Comparison of ENCODE assay signal across 26 mouse cellular contexts in the genomic region with DNA sequence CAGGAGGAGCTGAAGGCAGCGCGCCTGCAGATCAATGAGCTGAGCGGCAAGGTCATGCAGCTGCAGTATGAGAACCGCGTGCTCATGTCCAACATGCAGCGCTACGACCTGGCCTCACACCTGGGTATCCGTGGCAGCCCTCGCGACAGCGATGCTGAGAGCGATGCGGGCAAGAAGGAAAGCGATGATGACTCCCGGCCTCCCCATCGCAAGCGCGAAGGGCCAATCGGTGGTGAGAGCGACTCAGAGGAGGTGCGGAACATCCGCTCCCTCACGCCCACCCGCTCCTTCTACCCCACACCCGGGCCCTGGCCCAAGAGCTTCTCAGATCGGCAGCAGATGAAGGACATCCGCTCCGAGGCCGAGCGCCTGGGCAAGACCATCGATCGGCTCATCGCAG. TPM values are rescaled to one million over a fixed set of nuclear protein-coding genes. Genes with fewer than 3 reads are reported as not detected.
A peak's percentile ranks its signal among the peaks of the same experiment; 100 is the strongest.
DNase-seq lines count a peak whose midpoint lies in the region; ATAC-seq lines count a peak whose summit lies in the region.
"Had no signal": no experiment of that assay in that cellular context is flagged by ENCODE, and none has a peak within 500 bp of the region (broad histone marks: within the 10 kb centered on the region; RNA-seq: fewer than 3 reads in every experiment).

No protein-coding gene starts in this region.

- H3K36me3 ChIP-seq in forebrain, embryonic 12.5 days (replicated peaks): peaks cover 62% of the 10 kb centered on the region
- H3K36me3 ChIP-seq in forebrain, embryonic 10.5 days (replicated peaks): peaks cover 68% of the 10 kb centered on the region
- H3K36me3 ChIP-seq in midbrain, embryonic 16.5 days (ENCODE audit: control insufficient read depth, insufficient read depth, low read length): peaks cover 52% of the 10 kb centered on the region
- peaks cover 69% of the 10 kb centered on the region for H3K36me3 ChIP-seq in midbrain, embryonic 14.5 days (ENCODE audit: control insufficient read depth, insufficient read depth, low read length)
- H3K36me3 ChIP-seq: limb, embryonic 12.5 days had no signal

- H3K4me3 ChIP-seq in forebrain, embryonic 12.5 days (replicated peaks): no peak overlapping the region
- H3K4me3 ChIP-seq in forebrain, embryonic 10.5 days: no peak overlapping the region
- H3K4me3 ChIP-seq in midbrain, embryonic 16.5 days (ENCODE audit: low read depth, low read length): no peak overlapping the region
- H3K4me3 ChIP-seq in midbrain, embryonic 14.5 days (replicated peaks; ENCODE audit: low read depth, low read length): no peak overlapping the region
- H3K4me3 ChIP-seq: forebrain, embryonic 15.5 days; limb, embryonic 12.5 days had no signal

- H3K9ac ChIP-seq in forebrain, embryonic 12.5 days: no peak overlapping the region
- no peak overlapping the region for H3K9ac ChIP-seq in midbrain, embryonic 16.5 days (ENCODE audit: low read depth, low read length)
- H3K9ac ChIP-seq in midbrain, embryonic 14.5 days (replicated peaks; ENCODE audit: low read length): no peak overlapping the region
- H3K9ac ChIP-seq: forebrain, embryonic 15.5 days; limb, embryonic 12.5 days; liver, embryonic 14.5 days had no signal

- no peaks in the 10 kb centered on the region for H3K4me1 ChIP-seq in forebrain, embryonic 12.5 days
- H3K4me1 ChIP-seq in forebrain, embryonic 10.5 days: no peaks in the 10 kb centered on the region
- no peaks in the 10 kb centered on the region for H3K4me1 ChIP-seq in midbrain, embryonic 16.5 days (ENCODE audit: control insufficient read depth, insufficient read depth, low read length)
- no peaks in the 10 kb centered on the region for H3K4me1 ChIP-seq in midbrain, embryonic 14.5 days (ENCODE audit: control insufficient read depth, insufficient read depth, low read length)
- H3K4me1 ChIP-seq: forebrain, embryonic 15.5 days; limb, embryonic 12.5 days had no signal

- H3K4me2 ChIP-seq in forebrain, embryonic 12.5 days: no peak overlapping the region
- no peak overlapping the region for H3K4me2 ChIP-seq in midbrain, embryonic 16.5 days (ENCODE audit: low read length)
- H3K4me2 ChIP-seq in midbrain, embryonic 14.5 days (ENCODE audit: low read length): no peak overlapping the region
- H3K4me2 ChIP-seq: forebrain, embryonic 15.5 days; limb, embryonic 12.5 days had no signal

- DNase-seq in forebrain, embryonic 10.5 days (ENCODE audit: extremely low spot score, low spot score): no peak
- DNase-seq in midbrain, embryonic 14.5 days: no peak
- DNase-seq in ZHBTc4 (ENCODE audit: low read depth, low spot score): peak; percentile 59
- DNase-seq in testis, postnatal 10 days (ENCODE audit: low spot score): peak; percentile 37
- DNase-seq in heart, postnatal 10 days: no peak
- no peak for DNase-seq in kidney, adult 18-20 months
- DNase-seq: adrenal gland, adult 2 months; cerebellum, adult 11 months; embryo, embryonic 11 days; heart, adult 11 months; kidney, adult 2 months; kidney, postnatal 14 days; layer of hippocampus, adult 9-11 months; right cerebral cortex, adult 18-20 months had no signal

- no peaks in the 10 kb centered on the region for H3K27me3 ChIP-seq in forebrain, embryonic 12.5 days
- no peaks in the 10 kb centered on the region for H3K27me3 ChIP-seq in forebrain, embryonic 10.5 days (ENCODE audit: poor library complexity, severe bottlenecking)
- H3K27me3 ChIP-seq in midbrain, embryonic 16.5 days (ENCODE audit: control insufficient read depth, insufficient read depth, low read depth, low read length): no peaks in the 10 kb centered on the region
- H3K27me3 ChIP-seq in midbrain, embryonic 14.5 days (ENCODE audit: control insufficient read depth, insufficient read depth, low read length): no peaks in the 10 kb centered on the region
- H3K27me3 ChIP-seq: CH12.LX; forebrain, embryonic 15.5 days; limb, embryonic 12.5 days had no signal

- H3K9me3 ChIP-seq in forebrain, embryonic 12.5 days: peaks cover 4% of the 10 kb centered on the region; the same call in 1 of the 2 replicates
- H3K9me3 ChIP-seq in forebrain, embryonic 10.5 days: peaks cover 13% of the 10 kb centered on the region
- no peaks in the 10 kb centered on the region for H3K9me3 ChIP-seq in midbrain, embryonic 16.5 days (replicated peaks; ENCODE audit: control insufficient read depth, low read length, poor library complexity, severe bottlenecking)
- H3K9me3 ChIP-seq in midbrain, embryonic 14.5 days (ENCODE audit: control insufficient read depth, low read length): no peaks in the 10 kb centered on the region
- H3K9me3 ChIP-seq: forebrain, embryonic 15.5 days had no signal

- H3K27ac ChIP-seq in forebrain, embryonic 12.5 days: no peak overlapping the region
- H3K27ac ChIP-seq in forebrain, embryonic 10.5 days: no peak overlapping the region
- H3K27ac ChIP-seq in midbrain, embryonic 16.5 days (ENCODE audit: low read length): no peak overlapping the region
- no peak overlapping the region for H3K27ac ChIP-seq in midbrain, embryonic 14.5 days (replicated peaks; ENCODE audit: low read depth, low read length)
- H3K27ac ChIP-seq: forebrain, embryonic 15.5 days; limb, embryonic 12.5 days; liver, embryonic 14.5 days had no signal

- WGBS in forebrain, embryonic 12.5 days: 96% methylated on average over 33 of the region's 33 CpGs
- WGBS in forebrain, embryonic 10.5 days: 97% methylated on average over 33 of the region's 33 CpGs
- WGBS in midbrain, embryonic 16.5 days: 98% methylated on average over 33 of the region's 33 CpGs
- WGBS in midbrain, embryonic 14.5 days: 97% methylated on average over 33 of the region's 33 CpGs

- intact Hi-C loops in heart, postnatal 10 days (cut with DNase I): no loop called here

- ATAC-seq in forebrain, embryonic 12.5 days (ENCODE audit: low FRiP score): peak; percentile 39; the same call in 1 of the 2 replicates
- peak; percentile 36; the same call in 1 of the 2 replicates for ATAC-seq in midbrain, embryonic 16.5 days
- no peak for ATAC-seq in midbrain, embryonic 14.5 days (ENCODE audit: low FRiP score, low TSS enrichment)
- ATAC-seq: forebrain, embryonic 15.5 days; Patski had no signal

RNA-seq across cellular contexts. Expression of a gene that starts 1.9 kb away (rescaled TPM):
- polyA plus RNA-seq in forebrain, embryonic 12.5 days (2016; fragmentation: Nextera tagmentation; extraction: Ambion mirVana): 7.6 and 8.5 TPM in 2 replicates
- 0.39 and 1.0 TPM in 2 replicates for polyA plus RNA-seq in forebrain, embryonic 10.5 days (2016; fragmentation: Nextera tagmentation; extraction: Ambion mirVana)
- 10.6 and 15.6 TPM in 2 replicates for polyA plus RNA-seq in midbrain, embryonic 16.5 days (2015; fragmentation: Nextera tagmentation; extraction: Ambion mirVana)
- 12.0 and 14.2 TPM in 2 replicates for polyA plus RNA-seq in midbrain, embryonic 14.5 days (2014; fragmentation: Nextera tagmentation; extraction: Ambion mirVana)
- total RNA-seq in heart, postnatal 10 days (2021): not detected
- total RNA-seq: CH12.LX; hematopoietic stem cell, adult 5-6 weeks; megakaryocyte progenitor cell, adult 5-6 weeks had no signal
- polyA plus RNA-seq: adrenal gland, adult 2 months; heart, embryonic 14.5 days; kidney, adult 2 months; limb, embryonic 12.5 days; liver, embryonic 14.5 days; lung, embryonic 16.5 days; spleen, adult 2 months had no signal

RNA-seq across cellular contexts. Expression of a gene that starts 14.6 kb away (rescaled TPM):
- 14.8 and 15.4 TPM in 2 replicates for polyA plus RNA-seq in forebrain, embryonic 12.5 days (2016; fragmentation: Nextera tagmentation; extraction: Ambion mirVana)
- polyA plus RNA-seq in forebrain, embryonic 10.5 days (2016; fragmentation: Nextera tagmentation; extraction: Ambion mirVana): 2.3 and 2.5 TPM in 2 replicates
- polyA plus RNA-seq in midbrain, embryonic 16.5 days (2015; fragmentation: Nextera tagmentation; extraction: Ambion mirVana): 35.1 and 39.6 TPM in 2 replicates
- 35.4 and 40.8 TPM in 2 replicates for polyA plus RNA-seq in midbrain, embryonic 14.5 days (2014; fragmentation: Nextera tagmentation; extraction: Ambion mirVana)
- under 1 TPM; 0.05 to 0.19 TPM for total RNA-seq in heart, postnatal 10 days (2021)
- total RNA-seq: hematopoietic stem cell, adult 5-6 weeks; megakaryocyte progenitor cell, adult 5-6 weeks had no signal
- polyA plus RNA-seq: spleen, adult 2 months had no signal

RNA-seq across cellular contexts. Expression of a gene that starts 53.2 kb away (rescaled TPM):
- polyA plus RNA-seq in forebrain, embryonic 12.5 days (2016; fragmentation: Nextera tagmentation; extraction: Ambion mirVana): 67.4 and 71.0 TPM in 2 replicates
- polyA plus RNA-seq in forebrain, embryonic 10.5 days (2016; fragmentation: Nextera tagmentation; extraction: Ambion mirVana): 9.6 and 10.6 TPM in 2 replicates
- polyA plus RNA-seq in midbrain, embryonic 16.5 days (2015; fragmentation: Nextera tagmentation; extraction: Ambion mirVana): 124 and 138 TPM in 2 replicates
- polyA plus RNA-seq in midbrain, embryonic 14.5 days (2014; fragmentation: Nextera tagmentation; extraction: Ambion mirVana): 90.7 and 94.5 TPM in 2 replicates
- not detected for total RNA-seq in heart, postnatal 10 days (2021)
- total RNA-seq: CH12.LX; hematopoietic stem cell, adult 5-6 weeks; megakaryocyte progenitor cell, adult 5-6 weeks had no signal
- polyA plus RNA-seq: spleen, adult 2 months had no signal

Comparison
In these comparisons a context has a peak if more than half of its experiments do, and no peak if none do; other contexts are left out.
1. DNase-seq: peak in ZHBTc4 (single experiment) and testis, postnatal 10 days (single experiment); none in forebrain, embryonic 10.5 days (single experiment), midbrain, embryonic 14.5 days (single experiment), heart, postnatal 10 days (0 of 2) and kidney, adult 18-20 months (single experiment).